Mouse (Mus musculus): ENCODE measurements around the gene Ppip5k1. TPM values are rescaled to one million over a fixed set of nuclear protein-coding genes. Genes with fewer than 3 reads are reported as not detected.
A peak's percentile ranks its signal among the peaks of the same experiment; 100 is the strongest.
"Not testable (repeated sequence)": the region's sequence is repeated elsewhere in the genome, so short reads cannot be mapped to it uniquely, and the experiment has no call there.

The Ppip5k1 gene
- 2.3 and 3.5 TPM in 2 replicates for polyA plus RNA-seq (2015; fragmentation: Nextera tagmentation; extraction: Ambion mirVana)

DNA sequence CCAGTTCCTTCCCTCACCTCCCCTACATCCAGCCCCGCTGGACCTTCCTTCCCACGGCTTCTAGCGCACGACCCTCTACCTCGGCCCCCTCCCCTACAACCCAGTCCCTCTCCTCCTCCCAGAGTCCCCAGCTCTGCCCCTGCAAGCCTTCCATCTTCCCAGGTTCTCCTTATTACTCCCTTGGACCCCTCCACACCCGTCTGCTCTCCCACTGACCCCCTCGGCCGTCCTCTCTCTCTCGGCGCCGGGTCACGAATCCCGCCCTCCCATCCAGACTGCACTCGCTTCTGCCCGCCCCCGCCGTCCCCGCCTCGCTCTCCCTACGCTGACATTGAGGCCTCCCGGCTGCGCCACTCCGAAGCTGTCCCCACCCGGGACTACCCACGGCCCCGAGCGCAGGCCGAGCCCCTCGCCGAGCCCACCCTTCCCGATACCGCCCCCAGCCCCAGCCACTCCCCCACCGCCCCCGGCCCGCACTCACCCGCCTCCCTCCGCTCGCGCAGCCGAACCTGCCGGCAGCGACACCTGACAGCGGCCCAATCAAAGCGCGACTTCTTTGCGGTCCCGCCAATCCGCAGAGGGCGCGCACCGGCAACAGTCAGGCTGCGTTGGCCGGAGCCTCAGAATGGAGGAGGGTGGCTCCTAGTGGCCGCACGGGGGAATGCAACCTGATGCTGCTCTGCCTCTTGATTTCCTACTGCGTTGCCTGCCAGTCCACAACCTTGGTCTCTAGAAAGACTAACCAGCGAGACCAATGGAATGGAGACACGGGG lies at the start of gene Ppip5k1:
TSS of gene Ppip5k1 (minus strand) at position 577 of the 773 bp plus-strand sequence.
- H3K9me3 ChIP-seq (ENCODE audit: low read length): no peaks in the 10 kb centered on the region
- H3K4me1 ChIP-seq (ENCODE audit: insufficient read depth): peaks cover 6% of the 10 kb centered on the region
- no peak within 1 kb of the TSS for H3K27ac ChIP-seq (ENCODE audit: low read depth)
- DNase-seq (peak; percentile 96), ATAC-seq (peak; percentile 99)
- TF ChIP-seq CTCF (IDR thresholded peaks at IDR 0.05; ENCODE audit: low read depth) (peak; percentile 99), EP300 (IDR thresholded peaks at IDR 0.05; ENCODE audit: low read depth) (no peak)
- WGBS (ENCODE audit: insufficient replicate concordance): under 1% methylated on average over 53 of the region's 58 CpGs
- peak within 1 kb of the TSS; percentile 75 for H3K9ac ChIP-seq (replicated peaks)
- H3K4me3 ChIP-seq (ENCODE audit: low read depth, low read length): peak within 1 kb of the TSS; percentile 66
- peaks cover 41% of the 10 kb centered on the region for H3K27me3 ChIP-seq (ENCODE audit: insufficient read depth, low read length)
- H3K36me3 ChIP-seq (replicated peaks; ENCODE audit: insufficient read depth, low read length): no peaks in the 10 kb centered on the region
- H3K4me2 ChIP-seq (ENCODE audit: low read depth, low read length): peak within 1 kb of the TSS; percentile 99

DNA sequence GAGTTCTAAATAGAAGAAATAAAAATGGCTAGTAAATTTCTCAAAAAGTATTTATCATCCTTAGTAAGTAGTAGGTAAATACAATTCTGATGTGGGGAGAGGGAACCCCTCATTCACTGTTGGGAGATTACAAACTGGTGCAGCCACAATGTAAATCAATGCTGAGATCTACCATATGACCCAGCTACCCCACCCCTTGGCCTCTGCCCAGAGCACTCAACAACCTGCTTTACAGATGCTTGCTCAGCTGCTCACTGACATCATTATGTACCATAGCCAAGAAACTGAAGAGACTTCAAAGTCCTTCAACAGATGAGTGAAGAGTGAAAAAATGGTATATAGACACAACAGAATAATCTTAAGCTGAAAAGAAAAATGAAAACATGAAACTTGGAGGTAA lies 48.1 kb upstream of the Ppip5k1 start:
- Histone ChIP-seq H3K4me1 (ENCODE audit: insufficient read depth) (no peaks in the 10 kb centered on the region), H3K27ac (ENCODE audit: low read depth) (no peak overlapping the region), H3K27me3 (ENCODE audit: insufficient read depth, low read length) (no peaks in the 10 kb centered on the region), H3K36me3 (replicated peaks; ENCODE audit: insufficient read depth, low read length) (no peaks in the 10 kb centered on the region), H3K9ac (replicated peaks) (no peak overlapping the region), H3K4me3 (ENCODE audit: low read depth, low read length) (no peak overlapping the region), H3K4me2 (ENCODE audit: low read depth, low read length) (no peak overlapping the region), H3K9me3 (ENCODE audit: low read length) (no peaks in the 10 kb centered on the region)
- ATAC-seq: no peak
- no peak for DNase-seq
- TF ChIP-seq CTCF (IDR thresholded peaks at IDR 0.05; ENCODE audit: low read depth): no peak
- no peak for TF ChIP-seq EP300 (IDR thresholded peaks at IDR 0.05; ENCODE audit: low read depth)

DNA sequence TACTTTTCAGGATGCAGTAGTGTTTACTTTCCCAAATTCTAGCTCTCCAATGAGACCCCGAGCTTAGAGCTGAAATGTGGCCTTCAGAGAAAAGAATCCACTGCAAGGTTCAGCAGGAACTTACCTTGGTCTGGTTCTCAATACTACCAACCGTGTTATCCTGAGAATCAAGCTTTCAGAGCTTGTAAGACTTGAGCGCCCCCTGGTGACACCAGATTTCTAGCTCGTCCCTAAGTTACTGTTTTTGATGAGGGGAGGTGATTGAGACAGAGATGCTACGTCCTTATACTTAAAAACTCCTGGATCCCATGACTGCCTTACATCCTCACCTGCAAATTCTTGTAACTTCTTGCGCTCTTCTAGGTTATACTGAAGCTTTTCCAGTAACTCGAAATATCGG lies 41.4 kb upstream of the Ppip5k1 start:
- Histone ChIP-seq H3K4me1 (ENCODE audit: insufficient read depth) (no peaks in the 10 kb centered on the region), H3K9me3 (ENCODE audit: low read length) (no peaks in the 10 kb centered on the region), H3K36me3 (replicated peaks; ENCODE audit: insufficient read depth, low read length) (no peaks in the 10 kb centered on the region), H3K27ac (ENCODE audit: low read depth) (no peak overlapping the region), H3K4me3 (ENCODE audit: low read depth, low read length) (no peak overlapping the region), H3K9ac (replicated peaks) (no peak overlapping the region), H3K4me2 (ENCODE audit: low read depth, low read length) (no peak overlapping the region), H3K27me3 (ENCODE audit: insufficient read depth, low read length) (no peaks in the 10 kb centered on the region)
- TF ChIP-seq EP300 (IDR thresholded peaks at IDR 0.05; ENCODE audit: low read depth): no peak
- peak; percentile 83 for TF ChIP-seq CTCF (IDR thresholded peaks at IDR 0.05; ENCODE audit: low read depth)
- ATAC-seq (no peak), DNase-seq (peak; percentile 82)
- WGBS (ENCODE audit: insufficient replicate concordance): 16% methylated on average over 8 of the region's 8 CpGs

DNA sequence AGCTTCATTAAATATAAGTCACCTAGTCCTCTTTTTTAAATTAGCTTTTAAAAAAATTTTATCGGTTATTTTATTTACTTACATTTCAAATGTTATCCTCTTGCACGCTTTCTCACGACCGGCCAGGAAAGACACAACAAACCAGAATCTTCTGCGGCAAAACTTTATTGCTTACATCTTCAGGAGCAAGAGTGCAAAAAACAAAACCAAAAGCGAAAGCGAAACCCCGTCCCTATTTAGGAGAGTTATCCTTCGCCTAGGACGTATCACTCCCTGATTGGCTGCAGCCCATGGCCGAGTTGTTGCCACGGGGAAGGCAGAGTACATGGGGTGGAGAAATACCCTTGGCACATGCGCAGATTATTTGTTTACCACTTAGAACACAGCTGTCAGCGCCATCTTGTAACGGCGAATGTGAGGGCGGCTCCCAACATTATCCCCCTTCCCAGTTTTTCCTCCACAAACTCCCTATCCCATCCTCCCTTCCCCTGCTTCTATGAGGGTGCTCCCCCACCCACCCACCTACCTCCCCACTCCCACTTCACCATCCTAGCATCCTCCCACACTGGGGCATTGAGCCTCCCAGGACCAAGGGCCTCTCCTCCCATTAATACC lies 31.9 kb upstream of the Ppip5k1 start, which contains the start of gene Strc:
TSS of gene Strc (minus strand) at position 208 of the 615 bp plus-strand sequence.
- H3K4me3 ChIP-seq (ENCODE audit: low read depth, low read length); ATAC-seq; H3K9me3 ChIP-seq (ENCODE audit: low read length); H3K9ac ChIP-seq (replicated peaks); H3K4me2 ChIP-seq (ENCODE audit: low read depth, low read length); H3K27me3 ChIP-seq (ENCODE audit: insufficient read depth, low read length); H3K27ac ChIP-seq (ENCODE audit: low read depth); DNase-seq; H3K36me3 ChIP-seq (replicated peaks; ENCODE audit: insufficient read depth, low read length); H3K4me1 ChIP-seq (ENCODE audit: insufficient read depth): not testable (repeated sequence)
- WGBS (ENCODE audit: insufficient replicate concordance): 91% methylated on average over 16 of the region's 17 CpGs

DNA sequence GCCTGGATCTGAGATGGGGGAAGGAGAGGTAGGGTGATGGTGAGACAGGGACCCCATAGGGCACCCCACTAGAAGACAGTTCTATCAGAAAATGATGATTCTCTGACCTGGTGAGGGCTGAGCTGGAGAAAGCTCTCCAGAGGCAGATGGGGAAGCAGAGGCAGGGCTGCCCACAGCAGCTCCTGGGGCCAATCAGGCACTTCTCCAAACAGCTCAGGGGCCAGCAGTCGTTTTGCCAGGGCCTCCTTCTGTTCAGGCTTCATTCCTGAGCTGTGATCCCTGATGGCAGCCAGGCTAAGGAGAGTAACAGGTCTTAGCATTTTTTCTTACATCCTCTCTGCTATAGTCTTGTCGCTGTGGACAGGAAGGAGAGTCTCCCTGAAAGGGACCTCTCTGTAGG lies 19.6 kb upstream of the Ppip5k1 start:
- Histone ChIP-seq H3K36me3 (replicated peaks; ENCODE audit: insufficient read depth, low read length) (no peaks in the 10 kb centered on the region), H3K27ac (ENCODE audit: low read depth) (no peak overlapping the region), H3K9ac (replicated peaks) (no peak overlapping the region), H3K4me3 (ENCODE audit: low read depth, low read length) (no peak overlapping the region), H3K27me3 (ENCODE audit: insufficient read depth, low read length) (no peaks in the 10 kb centered on the region), H3K4me2 (ENCODE audit: low read depth, low read length) (no peak overlapping the region), H3K4me1 (ENCODE audit: insufficient read depth) (no peaks in the 10 kb centered on the region), H3K9me3 (ENCODE audit: low read length) (no peaks in the 10 kb centered on the region)
- TF ChIP-seq CTCF (IDR thresholded peaks at IDR 0.05; ENCODE audit: low read depth) (no peak), EP300 (IDR thresholded peaks at IDR 0.05; ENCODE audit: low read depth) (no peak)
- DNase-seq (no peak), ATAC-seq (no peak)
- 48% methylated on average over 2 of the region's 2 CpGs for WGBS (ENCODE audit: insufficient replicate concordance)

DNA sequence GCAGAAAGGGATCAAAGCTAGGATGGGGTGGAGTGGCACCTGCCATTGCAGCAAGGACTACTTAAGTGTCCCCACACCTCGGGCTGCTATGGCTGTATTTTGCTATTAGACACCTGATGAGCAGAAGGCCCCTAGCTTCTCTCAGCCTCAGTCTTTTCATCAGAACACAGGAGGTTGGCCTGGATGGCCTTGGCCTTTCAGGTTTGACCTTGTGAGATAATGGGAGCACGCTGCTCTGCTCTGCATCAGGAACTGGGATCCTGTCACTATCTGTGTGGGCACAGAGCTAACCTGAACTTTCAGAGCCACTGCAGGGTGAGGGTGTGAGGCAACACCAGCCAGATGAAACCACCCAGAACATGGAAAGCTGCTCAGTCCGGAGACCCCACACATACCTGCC lies 17.1 kb upstream of the Ppip5k1 start:
- Histone ChIP-seq H3K27ac (ENCODE audit: low read depth) (no peak overlapping the region), H3K4me3 (ENCODE audit: low read depth, low read length) (no peak overlapping the region), H3K9ac (replicated peaks) (no peak overlapping the region), H3K9me3 (ENCODE audit: low read length) (no peaks in the 10 kb centered on the region), H3K27me3 (ENCODE audit: insufficient read depth, low read length) (no peaks in the 10 kb centered on the region), H3K36me3 (replicated peaks; ENCODE audit: insufficient read depth, low read length) (no peaks in the 10 kb centered on the region), H3K4me2 (ENCODE audit: low read depth, low read length) (no peak overlapping the region), H3K4me1 (ENCODE audit: insufficient read depth) (no peaks in the 10 kb centered on the region)
- DNase-seq (no peak), ATAC-seq (no peak)
- no peak for TF ChIP-seq EP300 (IDR thresholded peaks at IDR 0.05; ENCODE audit: low read depth)
- no peak for TF ChIP-seq CTCF (IDR thresholded peaks at IDR 0.05; ENCODE audit: low read depth)
- 50% methylated on average over 3 of the region's 3 CpGs for WGBS (ENCODE audit: insufficient replicate concordance)
